Mouse (Mus musculus): ENCODE measurements around the gene Pla2g2e.
A peak's percentile ranks its signal among the peaks of the same experiment; 100 is the strongest.
"Not testable (repeated sequence)": the region's sequence is repeated elsewhere in the genome, so short reads cannot be mapped to it uniquely, and the experiment has no call there.

Gene Pla2g2e

GRCm38 (mm10) chr4:138884261-138884660, 6.5 kb downstream of the Pla2g2e start:
- peak; percentile 58 to 89 for DNase-seq

- DNase-seq: no peak
These were observed 11.4 kb downstream of the Pla2g2e start for GRCm38 (mm10) chr4:138889165-138889564.

- DNase-seq: no peak
These were observed 11.9 kb downstream of the Pla2g2e start for GRCm38 (mm10) chr4:138889635-138890034.

- no peak for DNase-seq
These were observed 14.9 kb downstream of the Pla2g2e start for GRCm38 (mm10) chr4:138892655-138893054.

- DNase-seq: not testable (repeated sequence)
These were observed 16.0 kb downstream of the Pla2g2e start for GRCm38 (mm10) chr4:138893789-138894188.

- no peak for DNase-seq
These were observed 21.6 kb downstream of the Pla2g2e start for GRCm38 (mm10) chr4:138899361-138899760.

GRCm38 (mm10) chr4:138905624-138906337, 28.0 kb downstream of the Pla2g2e start:
- no peak for DNase-seq

GRCm38 (mm10) chr4:138913141-138913787, 35.5 kb downstream of the Pla2g2e start:
- DNase-seq: peak in 1 of 2 experiments; percentile 6

GRCm38 (mm10) chr4:138913797-138914196, 36.1 kb downstream of the Pla2g2e start, which contains the start of gene Otud3:
Otud3 (minus strand) TSS chr4:138913945.
- peak; percentile 96 to 98 for DNase-seq

GRCm38 (mm10) chr4:138917282-138917681, 39.5 kb downstream of the Pla2g2e start:
- DNase-seq: no peak

- DNase-seq: no peak
These were observed 43.8 kb downstream of the Pla2g2e start for GRCm38 (mm10) chr4:138921254-138922130.

- peak; percentile 92 to 98 for DNase-seq
These were observed 44.4 kb downstream of the Pla2g2e start for GRCm38 (mm10) chr4:138922131-138922459.

- no peak for DNase-seq
These were observed 47.8 kb downstream of the Pla2g2e start for GRCm38 (mm10) chr4:138925561-138925960.

Data from kidney, adult 8-10 months (tissue).